Mouse (Mus musculus): ENCODE measurements around the gene Mphosph6.

Gene Mphosph6

DNA sequence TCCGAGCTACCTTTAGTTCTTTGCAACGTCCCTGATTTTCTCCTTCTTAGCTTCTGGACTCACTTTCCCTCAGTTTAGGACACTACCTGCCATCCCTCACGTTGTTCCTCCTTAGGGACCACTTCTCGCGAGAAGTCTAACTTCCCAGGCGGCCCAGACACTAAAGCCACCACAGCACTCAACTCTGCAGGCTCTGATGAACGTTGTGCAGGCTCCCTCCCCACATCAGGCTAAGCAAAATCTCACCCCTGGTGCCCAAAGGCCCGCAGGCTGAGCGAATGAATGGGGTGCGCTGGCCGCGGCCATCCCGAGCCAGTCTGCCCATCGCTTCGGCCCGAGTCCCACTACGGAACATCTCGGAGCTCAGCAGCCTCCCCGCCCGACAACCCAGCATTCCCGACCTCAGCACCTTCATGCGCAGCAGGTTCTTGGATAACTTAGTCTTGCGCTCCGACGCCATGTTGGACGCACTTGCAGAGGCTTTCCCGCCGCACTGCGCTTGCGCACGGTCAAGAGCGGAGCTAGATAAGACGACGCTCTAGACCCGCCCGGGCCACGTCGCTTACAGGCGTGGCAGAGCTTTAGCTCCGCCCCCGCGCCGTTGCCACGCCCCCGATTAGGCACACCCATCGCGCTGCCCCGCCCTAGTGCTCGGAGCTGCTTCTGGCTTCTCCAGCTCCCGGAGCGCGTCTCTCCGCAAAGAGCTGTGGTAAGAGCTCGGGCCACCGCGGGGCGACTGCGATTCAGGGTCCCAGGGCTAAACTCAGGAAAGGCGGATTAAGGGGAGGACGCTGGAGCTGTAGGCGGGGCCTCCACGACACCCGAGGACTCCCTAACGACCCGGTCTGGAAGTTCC lies at the start of gene Mphosph6:
Gene Mphosph6, minus strand, starts transcription at position 501 of the 856 bp plus-strand sequence.
- DNase-seq, result peak; percentile 98

DNA sequence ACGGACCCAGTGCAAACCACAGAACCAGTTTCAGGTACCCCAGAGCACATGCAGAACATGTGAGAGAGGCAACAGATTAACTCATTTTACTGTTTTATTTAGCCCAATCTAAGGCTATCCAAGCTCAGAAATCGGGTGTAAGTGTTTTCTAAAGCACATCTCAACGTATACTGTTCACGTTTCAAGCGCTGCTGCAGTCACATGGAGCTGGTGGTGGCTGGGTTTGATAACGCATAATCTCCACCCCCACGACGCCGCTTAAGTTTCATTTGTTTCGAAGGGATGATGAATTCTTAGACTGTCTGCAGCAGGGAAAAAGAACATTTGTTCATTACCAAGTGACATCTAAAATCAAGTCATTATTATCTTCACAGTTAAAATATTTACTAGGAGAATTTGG lies 48.7 kb upstream of the Mphosph6 start:
- DNase-seq, result no peak

DNA sequence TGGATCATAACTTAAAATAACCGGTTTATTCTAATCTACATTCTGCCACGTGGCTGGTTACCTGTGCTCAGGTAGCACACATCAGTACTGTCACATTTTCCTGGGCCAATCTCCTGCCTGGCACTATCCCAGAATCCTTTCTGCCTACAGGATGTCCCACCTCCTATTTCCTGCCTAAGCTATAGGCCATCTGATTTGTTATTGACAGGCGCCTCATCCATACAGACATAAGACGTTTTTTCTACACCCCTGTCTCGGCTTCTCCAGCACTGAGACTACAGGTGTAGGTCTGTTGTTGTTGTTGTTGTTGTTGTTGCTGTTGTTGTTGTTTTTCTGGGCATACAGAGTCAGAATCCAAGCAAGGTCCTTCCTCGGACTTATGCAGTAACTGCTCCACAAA lies 46.1 kb upstream of the Mphosph6 start:
- DNase-seq, result no peak

DNA sequence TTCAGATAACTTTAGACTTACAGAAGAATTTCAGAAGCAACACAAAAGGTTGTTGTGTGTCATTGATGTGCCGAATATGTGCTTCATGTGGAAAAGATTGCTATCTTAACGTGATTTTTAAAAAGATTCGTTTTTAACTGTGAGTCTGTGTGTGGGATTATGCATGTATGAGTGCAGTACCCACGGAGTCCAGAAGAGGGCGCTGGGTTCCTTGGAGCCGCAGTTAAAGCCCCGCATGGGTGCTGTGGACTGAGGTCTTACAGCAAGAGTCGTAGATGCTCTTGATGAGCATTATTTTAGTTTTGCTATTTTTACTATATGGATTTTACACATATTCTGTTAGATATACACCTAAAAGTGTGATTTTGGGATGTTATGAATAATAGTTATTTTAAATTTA lies 42.0 kb upstream of the Mphosph6 start:
- DNase-seq, result no peak

DNA sequence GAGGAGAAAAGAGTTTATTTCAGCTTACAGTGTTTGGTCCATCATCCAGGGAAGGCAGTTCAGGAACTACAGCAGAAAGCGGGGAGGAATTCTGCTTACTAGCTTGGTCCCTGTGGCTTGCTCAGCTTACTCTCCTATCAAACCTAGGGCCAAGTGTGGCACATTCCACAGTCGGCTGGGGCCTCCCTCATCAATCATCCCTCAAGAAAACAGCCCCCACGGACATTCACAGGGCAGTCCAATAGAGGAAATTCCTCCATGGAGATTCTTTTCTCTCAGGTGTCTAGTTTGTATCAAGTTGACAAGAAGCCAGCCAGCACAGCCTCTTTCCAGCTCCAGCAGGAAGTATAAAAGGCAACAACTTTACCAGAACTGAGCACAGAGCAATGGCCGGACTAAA lies 11.8 kb upstream of the Mphosph6 start:
- DNase-seq, result no peak

DNA sequence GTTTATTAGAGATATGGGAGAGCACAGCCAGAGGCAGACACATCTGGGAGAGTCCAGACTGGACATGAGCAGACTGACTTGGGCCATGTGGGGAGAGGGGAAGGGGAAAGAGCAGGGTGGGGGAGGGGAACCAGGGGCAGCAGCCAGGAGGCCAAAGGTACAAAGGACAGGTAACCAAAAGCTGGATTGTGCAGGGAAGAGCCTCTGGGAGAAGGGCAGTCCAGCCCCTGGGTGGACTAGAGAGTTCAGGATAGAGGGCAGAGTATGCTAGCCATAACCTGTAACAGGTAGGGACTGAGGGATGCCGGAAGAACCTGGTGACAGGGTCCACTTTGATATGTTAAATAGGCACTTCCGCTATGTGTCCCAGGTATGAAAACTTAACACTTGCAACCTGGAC lies 8.9 kb upstream of the Mphosph6 start:
- no peak for DNase-seq

DNA sequence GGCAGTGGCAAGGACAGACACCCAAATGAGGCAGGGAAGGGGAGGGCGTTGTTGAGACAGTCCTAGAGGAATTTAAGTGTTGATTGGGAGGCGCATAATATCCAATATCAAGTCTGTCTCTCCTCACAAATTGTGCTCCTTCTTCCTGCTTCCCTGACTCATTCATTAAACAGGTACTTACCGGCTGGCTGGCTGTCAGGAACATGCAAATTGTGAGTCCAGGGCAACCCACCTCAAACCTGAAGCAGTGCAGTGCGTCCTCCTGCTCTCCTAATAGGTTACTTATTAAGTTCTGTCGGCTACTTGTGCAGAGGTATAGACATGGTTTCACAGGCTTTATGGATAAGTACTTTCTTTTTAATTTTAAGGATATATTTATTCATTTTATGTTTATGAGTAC lies 3.7 kb upstream of the Mphosph6 start:
- DNase-seq, result no peak

DNA sequence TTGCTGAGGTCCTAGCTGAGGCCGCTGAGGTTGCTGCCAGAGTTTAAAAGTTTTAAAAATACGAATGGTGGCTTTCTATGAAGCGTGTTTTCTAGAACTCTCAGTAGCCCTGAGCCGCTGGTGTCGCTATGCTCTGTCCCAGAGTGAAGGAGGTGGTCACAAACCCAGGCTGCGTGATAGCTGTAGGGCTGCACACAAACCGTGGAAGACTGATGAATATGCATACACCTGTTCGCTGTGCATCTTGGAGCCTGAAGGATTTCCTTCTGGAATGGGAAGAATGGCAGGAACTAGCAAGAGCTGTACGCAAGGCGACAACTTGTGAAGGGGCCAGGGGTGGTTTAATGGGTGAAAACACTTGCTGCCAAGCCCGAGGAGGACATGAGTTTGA lies 551 bp upstream of the Mphosph6 start:
- DNase-seq, result no peak

DNA sequence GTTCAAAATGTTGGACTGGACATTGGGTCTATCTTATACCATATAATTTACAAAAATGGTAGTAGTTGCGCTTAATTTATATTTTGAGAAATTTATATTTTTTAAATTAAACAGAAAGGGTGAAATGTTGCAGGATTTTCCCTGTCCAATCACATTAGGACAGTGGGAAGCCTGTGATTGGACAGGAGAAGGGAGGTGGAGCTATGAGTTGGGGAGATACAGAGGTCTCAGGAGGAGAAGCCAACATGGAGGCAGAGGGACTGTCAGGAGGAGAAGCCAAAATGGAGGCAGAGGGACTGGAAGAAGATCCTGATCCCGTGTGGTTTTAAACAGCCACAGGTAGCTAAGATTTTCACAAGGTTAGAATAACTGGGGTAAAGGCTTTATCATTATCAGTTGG lies 3.7 kb downstream of the Mphosph6 start:
- no peak for DNase-seq

DNA sequence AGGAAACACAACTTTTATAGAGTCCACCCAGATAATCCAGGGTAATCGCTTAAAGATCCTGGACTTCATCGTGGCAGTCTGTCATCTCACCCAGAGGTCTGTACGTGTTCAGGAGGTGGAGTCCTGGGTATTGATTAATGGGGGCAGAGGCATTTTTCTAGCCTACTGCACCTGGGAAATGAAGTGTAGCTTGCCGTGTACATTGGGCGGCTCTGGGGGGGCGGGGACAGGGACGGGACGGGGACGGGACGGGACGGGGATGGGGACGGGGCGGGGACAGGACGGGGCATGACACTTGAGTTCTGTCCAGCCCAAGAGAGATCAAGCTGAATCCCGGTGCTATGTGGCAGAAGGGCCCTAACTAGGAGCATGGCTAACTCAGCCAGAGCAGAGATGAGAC lies 5.3 kb downstream of the Mphosph6 start:
- no peak for DNase-seq

DNA sequence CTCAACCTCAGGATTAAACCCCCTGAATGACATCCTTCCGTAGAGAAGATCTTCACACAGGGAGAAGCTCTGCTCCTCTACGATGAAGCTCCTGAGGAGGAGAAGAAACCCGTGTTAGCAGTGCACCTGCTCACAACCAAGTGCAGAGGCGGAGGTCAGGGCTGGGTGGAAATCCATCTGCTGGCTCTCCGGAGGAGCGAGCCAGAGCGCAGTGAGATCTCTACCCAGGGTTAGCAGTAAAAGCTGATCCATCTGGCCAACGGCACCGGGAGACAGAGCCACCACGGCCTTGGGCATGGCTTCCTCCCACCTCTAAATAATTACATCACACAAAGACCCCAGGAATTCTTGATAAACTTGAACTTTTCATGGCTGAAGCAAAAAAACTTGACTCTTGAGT lies 7.2 kb downstream of the Mphosph6 start:
- no peak for DNase-seq

DNA sequence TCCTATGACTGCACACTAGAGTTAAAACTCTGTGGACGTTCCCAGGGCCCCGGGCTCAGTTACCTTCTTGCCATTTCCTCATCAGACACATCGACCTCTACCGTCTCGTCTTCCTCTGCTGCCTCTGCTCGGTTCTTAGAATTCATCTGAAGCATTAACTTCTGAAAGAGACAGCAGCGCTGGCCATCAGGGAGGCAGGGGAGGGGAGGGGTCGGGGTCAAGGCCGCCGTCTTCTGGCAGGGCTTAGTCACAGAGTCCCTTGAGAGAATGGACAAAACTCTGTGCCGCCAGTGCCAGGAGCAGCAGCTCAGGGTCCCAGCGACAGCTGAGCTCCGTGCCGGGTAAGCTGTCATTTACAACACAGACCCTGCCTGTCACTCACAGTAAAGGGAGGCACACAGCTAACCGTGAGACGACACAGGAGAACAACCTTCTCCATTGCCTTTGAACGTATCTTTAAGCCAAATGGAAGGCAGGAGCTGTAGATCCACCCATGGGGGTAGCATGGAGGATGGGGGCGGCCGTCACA lies 9.1 kb downstream of the Mphosph6 start:
- DNase-seq, result no peak

DNA sequence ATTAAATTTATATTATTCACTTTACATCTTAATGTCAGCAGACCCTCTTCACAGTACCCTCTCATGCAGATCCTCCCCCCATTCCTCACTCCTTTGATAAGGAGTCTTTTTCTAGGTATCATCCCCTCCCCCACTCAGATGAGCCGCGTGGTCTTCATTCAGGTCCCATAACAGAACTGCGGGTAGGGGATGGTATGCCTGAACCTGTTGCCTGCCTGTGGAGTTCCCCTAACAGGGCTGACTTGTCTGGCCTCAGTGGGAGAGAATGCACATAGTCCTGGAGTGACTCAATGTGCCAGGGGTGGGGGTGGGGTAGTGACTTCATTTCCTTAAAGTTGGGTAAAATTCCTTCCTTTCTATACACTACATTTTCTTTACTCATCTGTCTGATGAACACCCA lies 15.3 kb downstream of the Mphosph6 start:
- no peak for DNase-seq

DNA sequence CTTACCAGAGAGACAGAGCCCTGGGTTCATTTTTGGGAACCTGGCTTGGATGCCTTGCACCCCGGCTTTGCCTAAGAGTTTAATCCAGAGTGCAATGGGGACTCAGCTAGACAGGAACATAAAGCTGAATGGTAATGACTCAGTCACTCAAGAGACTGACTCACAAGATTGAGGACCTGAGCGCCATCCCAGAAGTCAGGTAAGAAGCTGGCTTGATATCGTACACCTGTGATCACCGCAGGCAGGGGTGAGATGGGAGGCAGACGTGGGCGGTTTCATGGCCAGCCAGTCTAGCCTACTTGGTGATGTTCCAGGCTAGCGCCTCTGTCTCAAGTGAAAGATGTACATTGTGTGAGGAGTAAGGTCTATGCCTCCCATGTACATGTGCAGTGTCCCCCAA lies 18.7 kb downstream of the Mphosph6 start:
- DNase-seq, result no peak

DNA sequence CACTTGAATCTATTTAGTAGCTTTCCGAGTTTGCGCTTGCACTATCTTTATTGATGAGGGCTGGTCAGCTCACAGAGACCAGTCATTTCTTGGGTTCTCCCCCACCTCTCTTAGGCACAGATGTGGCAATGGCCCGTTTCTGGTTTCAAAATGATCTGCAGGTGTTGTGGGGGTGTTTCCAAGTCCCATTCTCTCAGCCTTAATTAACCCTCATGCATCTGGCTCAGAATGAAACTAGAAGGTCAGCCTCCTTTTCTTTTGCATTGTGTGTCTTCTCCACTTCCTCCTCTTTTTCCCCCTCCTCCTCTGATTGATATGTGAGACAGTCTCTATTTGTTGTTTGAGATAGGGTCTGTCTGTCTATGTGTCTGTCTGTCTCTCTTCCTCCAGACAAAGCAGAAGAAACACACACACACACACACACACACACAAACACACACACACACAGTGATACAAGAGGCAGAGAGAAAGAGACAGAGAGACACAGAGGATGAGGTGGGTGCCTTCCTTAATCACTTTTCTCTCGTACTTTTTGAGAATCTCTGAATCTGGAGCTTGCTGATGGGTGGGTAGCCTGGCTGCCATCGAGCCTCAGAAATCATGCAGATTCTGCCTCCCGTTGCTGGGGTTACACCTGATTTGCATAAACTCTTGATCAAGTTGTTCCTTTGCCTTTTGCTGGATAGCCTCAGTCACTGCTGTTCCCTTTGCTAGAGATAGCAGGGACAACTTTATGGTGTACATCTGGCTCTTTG lies 20.2 kb downstream of the Mphosph6 start:
- DNase-seq, result no peak

DNA sequence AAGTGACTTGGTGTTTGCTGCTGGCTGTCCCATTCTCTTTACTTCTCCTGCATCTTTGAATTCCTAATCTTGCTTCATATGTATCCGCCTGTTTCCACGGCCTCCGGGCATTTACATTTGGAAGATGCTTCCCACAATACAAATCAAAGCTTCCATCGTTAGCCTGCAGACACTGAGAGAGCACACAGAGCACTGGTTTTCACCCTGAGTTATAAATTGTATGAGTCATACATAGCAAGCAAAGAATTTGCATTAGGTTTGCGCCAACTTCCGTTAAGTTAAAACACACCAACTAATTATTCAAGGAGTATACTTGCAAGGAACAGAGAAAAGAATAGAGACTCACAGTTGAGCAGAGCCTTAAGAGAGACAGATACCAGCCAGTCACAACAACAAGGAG lies 22.4 kb downstream of the Mphosph6 start:
- DNase-seq, result no peak

DNA sequence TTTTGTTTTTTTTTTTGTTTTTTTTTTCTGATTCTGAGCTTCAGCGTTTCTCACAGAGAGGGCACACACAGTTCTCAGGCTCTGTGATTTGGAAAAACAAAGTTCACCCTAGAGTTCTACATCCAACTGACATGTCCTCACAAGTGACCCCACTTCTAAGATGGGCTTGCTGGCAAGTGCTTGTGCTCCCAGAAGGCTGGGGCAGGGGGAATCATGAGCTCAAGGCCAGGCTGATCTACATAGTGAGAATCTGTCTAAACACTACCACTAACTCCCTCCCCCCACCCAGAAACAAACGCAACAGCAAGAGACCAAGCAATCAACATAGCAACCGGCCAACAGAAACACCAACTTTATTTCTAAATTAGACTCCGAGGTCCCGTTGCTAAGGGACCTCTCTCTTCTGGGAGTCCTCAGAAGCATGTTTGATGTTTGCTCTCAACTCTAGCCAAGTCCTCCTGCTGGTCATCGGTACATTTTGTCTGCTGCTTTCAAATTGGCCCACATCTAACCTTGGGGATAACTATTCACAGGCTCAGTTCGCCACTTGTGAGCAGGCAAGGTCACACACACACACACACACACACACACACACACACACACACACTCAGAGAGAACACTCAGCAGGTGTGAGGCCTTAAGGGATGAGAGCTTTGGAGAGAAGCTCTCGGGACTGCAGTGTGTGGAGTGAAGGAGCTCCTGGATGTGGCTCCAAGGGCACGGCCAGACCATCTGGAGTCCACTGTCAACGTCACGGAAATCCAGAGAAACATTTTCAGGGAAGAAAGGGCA lies 23.0 kb downstream of the Mphosph6 start:
- no peak for DNase-seq

DNA sequence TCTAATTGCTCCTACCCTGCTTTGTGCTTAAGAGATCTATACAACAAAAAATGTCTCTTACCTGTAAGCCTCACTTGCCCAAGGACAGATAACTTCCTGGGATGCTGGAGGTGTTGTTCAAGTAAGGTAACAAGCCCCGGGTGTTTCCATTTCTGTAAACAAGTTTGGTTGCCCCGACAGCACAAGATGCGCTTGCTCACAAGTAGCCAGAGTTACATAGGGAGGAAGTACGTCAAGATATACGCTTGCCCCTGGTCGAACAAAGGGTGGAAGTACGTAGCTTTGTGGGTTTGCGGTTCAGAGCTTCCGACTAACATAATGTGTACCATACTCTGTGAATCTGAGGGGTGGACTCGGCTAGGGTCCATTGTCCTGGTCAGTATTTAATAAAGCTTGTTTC lies 25.7 kb downstream of the Mphosph6 start:
- no peak for DNase-seq

DNA sequence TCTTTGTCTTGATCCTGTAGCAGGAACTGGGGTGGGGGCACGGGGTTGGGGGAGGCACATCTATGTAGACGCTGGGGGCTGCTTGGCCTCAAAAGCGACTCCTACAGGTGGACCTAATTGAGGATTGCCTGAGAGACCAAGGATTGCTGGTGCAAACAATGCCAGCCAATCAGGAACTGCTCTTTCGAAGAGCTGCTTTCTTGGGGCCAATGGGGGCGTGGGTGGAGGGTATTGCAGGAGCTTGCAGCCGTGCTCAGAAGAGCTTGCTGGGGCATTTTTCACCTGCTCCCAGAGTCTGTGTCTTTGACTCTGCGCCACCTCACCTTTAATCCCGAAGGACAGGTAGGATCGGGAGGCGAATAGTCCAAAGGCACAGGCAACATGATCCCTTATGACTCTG lies 26.1 kb downstream of the Mphosph6 start:
- no peak for DNase-seq

DNA sequence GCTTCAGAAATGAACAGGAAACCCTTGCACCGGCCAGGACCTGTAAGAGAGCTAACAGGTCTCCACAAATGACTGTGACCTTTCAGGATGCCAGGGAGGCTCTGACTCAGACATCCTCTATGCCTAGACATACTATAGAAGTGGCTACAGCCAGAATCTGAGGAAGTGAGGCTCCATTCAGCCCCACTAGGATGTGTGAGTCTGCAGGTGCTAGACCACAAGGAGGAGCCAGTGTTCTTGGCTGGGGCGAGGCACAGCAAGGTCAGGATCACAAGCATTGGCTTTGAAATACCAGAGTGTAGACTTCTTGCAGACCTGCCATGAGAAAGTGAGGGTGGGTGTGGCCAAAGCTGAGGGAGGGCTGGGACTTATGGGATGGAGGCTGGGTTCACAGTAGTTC lies 29.1 kb downstream of the Mphosph6 start:
- DNase-seq, result no peak

DNA sequence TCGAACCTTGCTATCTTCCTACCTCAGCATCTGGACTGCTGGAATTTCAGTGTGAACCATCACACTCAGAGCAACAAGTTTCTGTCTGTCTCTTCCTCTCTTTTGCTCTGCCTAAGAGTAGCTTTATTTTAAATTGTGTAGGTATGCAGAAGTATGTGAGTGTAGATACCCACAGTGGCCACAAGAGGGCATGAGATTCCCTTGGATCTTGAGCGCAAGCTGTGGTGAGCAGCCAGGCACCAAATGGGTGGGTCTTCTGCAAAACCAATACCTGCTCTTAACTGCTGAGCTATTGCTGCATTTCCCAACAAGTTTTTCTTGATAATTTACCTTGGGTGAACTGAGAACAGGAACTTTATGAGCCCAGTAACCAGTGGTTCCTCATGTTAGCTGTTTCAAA lies 29.6 kb downstream of the Mphosph6 start:
- peak; percentile 43 for DNase-seq

DNA sequence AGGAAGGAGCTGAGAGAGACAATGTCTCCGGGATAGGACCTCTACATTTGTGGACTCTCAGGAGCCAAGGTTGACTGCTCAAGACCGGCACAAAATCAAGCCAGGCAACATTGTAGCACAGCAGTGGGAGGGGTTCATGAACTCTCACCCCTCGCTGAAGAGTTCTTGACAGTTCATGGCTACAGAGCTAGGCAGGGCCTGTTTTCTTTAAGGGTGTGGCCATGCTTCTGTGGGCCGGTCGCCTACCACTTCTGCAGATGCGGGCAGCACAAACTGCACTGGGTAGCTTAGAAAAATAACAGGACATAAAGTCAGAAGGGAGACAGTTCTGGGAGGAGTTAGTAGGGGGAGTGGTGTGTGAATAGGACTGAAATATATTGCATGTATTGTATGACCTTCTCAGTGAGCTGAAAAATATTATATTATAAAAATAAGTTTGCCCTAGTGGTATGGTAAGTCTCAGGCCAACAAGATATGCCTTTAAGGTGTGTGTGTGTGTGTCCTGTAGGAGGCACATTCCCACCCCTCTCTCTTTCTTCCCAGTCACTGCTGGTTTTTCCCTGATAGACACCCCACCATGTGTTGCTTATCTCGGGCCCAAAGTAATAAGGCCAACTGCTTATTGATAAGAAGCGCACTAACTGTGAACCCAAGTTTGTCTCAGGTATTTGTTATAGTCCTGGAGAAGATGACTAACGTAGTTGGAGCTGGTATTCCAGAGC lies 30.5 kb downstream of the Mphosph6 start:
- no peak for DNase-seq

DNA sequence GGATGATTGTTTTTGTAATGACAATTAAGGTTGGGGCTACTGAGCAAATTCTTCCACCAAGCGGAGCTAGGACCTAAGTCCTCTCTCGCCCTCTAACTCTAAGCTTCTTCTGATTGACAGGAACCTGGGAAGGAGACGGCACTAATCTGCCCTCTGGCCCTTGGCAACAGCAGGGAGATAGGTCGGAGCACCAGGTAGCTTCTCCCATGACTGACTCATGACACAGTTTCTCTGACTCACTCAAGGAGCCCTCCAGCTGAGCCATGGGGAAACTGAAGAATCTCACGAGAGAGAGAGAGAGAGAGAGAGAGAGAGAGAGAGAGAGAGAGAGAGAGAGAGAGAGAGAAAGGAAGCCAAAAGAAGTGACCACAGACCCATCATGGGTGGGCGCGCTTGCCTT lies 32.8 kb downstream of the Mphosph6 start:
- DNase-seq, result no peak
